Mouse (Mus musculus) myocyte (in vitro differentiated cells): Measurements from ENCODE around the gene Gm9945. TPM values are rescaled to one million over a fixed set of nuclear protein-coding genes. Genes with fewer than 3 reads are reported as not detected.
A peak's percentile ranks its signal among the peaks of the same experiment; 100 is the strongest.

Source experiments
- H3K27me3 ChIP-seq: one replicate; pipeline ENCODE4 v1.6.1; 2011; ENCODE audit not compliant: control insufficient read depth, insufficient read depth, insufficient read length
- H3K36me3 ChIP-seq: one replicate; pipeline ENCODE4 v1.6.1; 2011; ENCODE audit not compliant: control insufficient read depth, insufficient read depth
- H3K4me2 ChIP-seq: one replicate; pipeline ENCODE4 v1.6.1; 2011; ENCODE audit warnings: low read depth, control low read depth
- H3K4me3 ChIP-seq: one replicate; pipeline ENCODE4 v1.5.1; 2011; ENCODE audit warnings: mild to moderate bottlenecking, control low read depth, moderate library complexity
- H3K79me2 ChIP-seq: one replicate; pipeline ENCODE4 v1.6.1; 2011; ENCODE audit not compliant: control insufficient read depth, insufficient read depth
- H3ac ChIP-seq: one replicate; pipeline ENCODE4 v1.6.1; 2011; ENCODE audit not compliant: control insufficient read depth, insufficient read length
- CEBPB ChIP-seq: IDR thresholded peaks from 2 replicates; pipeline ENCODE4 v1.6.1; 2011; ENCODE audit warnings: mild to moderate bottlenecking, moderate library complexity; ENCODE audit not compliant: poor library complexity, insufficient read depth, severe bottlenecking
- E2F4 ChIP-seq: IDR thresholded peaks from one replicate; pipeline ENCODE4 v1.6.1; 2011; ENCODE audit warnings: mild to moderate bottlenecking, control low read depth, moderate library complexity; ENCODE audit not compliant: insufficient read depth
- MAX ChIP-seq: IDR thresholded peaks from one replicate; pipeline ENCODE4 v1.6.1; 2011; ENCODE audit warnings: low read depth, mild to moderate bottlenecking, control low read depth
- MYOD1 ChIP-seq, 3 experiments: IDR thresholded peaks; one replicate each; pipeline ENCODE4 v1.6.1; 2011; ENCODE audit warnings: control low read depth in 2 of 3, low read depth in 2 of 3, mild to moderate bottlenecking in 2 of 3, moderate library complexity in 1 of 3; ENCODE audit not compliant: insufficient read length in 2 of 3, control insufficient read depth in 1 of 3
- MYOG ChIP-seq, 3 experiments: IDR thresholded peaks; one replicate each; pipeline ENCODE4 v1.6.1; 2011; ENCODE audit warnings: control low read depth in 2 of 3, low read depth in 2 of 3, mild to moderate bottlenecking in 2 of 3; ENCODE audit not compliant: insufficient read length in 2 of 3, control insufficient read depth in 1 of 3, insufficient read depth in 1 of 3
- POLR2A ChIP-seq: IDR thresholded peaks from one replicate; pipeline ENCODE4 v1.6.1; 2011; ENCODE audit warnings: low read depth, mild to moderate bottlenecking, control low read depth, moderate library complexity; ENCODE audit not compliant: insufficient read length
- POLR2AphosphoS2 ChIP-seq: IDR thresholded peaks from one replicate; pipeline ENCODE4 v1.6.1; 2011; ENCODE audit warnings: low read depth, control low read depth; ENCODE audit not compliant: insufficient read length
- REST ChIP-seq: IDR thresholded peaks from one replicate; pipeline ENCODE4 v1.6.1; 2011; ENCODE audit warnings: mild to moderate bottlenecking, control low read depth, moderate library complexity; ENCODE audit not compliant: insufficient read depth, insufficient read length
- SRF ChIP-seq: IDR thresholded peaks from one replicate; pipeline ENCODE4 v1.6.1; 2011; ENCODE audit warnings: low read depth; ENCODE audit not compliant: control insufficient read depth, insufficient read length
- TCF12 ChIP-seq: IDR thresholded peaks from one replicate; pipeline ENCODE4 v1.6.1; 2011; ENCODE audit warnings: mild to moderate bottlenecking, control low read depth; ENCODE audit not compliant: poor library complexity, insufficient read depth, severe bottlenecking
- TCF3 ChIP-seq: IDR thresholded peaks from one replicate; pipeline ENCODE4 v1.6.1; 2011; ENCODE audit warnings: low read depth, control low read depth; ENCODE audit not compliant: insufficient read length
- USF1 ChIP-seq: IDR thresholded peaks from one replicate; pipeline ENCODE4 v1.6.1; 2011; ENCODE audit warnings: low read depth, mild to moderate bottlenecking, control low read depth, moderate library complexity
- polyA plus RNA-seq: library from polyadenylated mRNA; unstranded; fragments of >200 nt; fragmentation: generic; extraction: Trizol; gene quantifications from one replicate; pipeline ENCODE4 v1.2.1, GENCODE M21; 2012; ENCODE audit warnings: missing spikeins

The Gm9945 gene
- not detected for polyA plus RNA-seq

DNA sequence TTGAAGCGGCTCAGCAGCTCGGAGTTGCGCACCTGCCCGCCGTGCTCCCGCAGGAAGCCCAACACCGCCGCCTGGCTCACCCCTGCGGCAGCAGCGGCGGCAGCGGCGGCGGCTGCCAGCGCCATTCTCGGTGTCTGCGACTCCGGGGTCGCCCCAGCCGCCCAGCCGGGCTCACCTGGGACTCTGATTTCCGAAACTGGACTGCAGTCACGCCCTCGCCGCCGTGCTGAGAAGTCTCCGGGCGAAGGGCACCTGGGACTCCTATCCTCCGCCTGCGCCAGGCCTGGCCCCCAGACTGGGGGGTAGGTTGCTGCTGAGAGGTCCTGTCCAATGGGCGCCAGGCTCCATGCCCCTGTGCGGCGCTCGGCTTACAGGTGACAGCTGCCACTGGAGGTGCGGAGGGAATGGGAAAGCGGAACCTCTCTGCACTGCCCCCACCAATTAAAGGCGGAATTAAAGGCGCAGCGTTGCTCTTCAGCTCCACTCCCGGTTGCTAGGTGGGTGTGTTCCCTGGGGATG lies at the start of gene Gm9945, which contains the start of gene Sowaha:
Gene Gm9945, plus strand, starts transcription at position 384 of the 519 bp plus-strand sequence.
Gene Sowaha, minus strand, starts transcription at position 492 of the 519 bp plus-strand sequence.
- H3K27me3 ChIP-seq: peaks cover under 1% of the 10 kb centered on the region
- H3K79me2 ChIP-seq: no peaks in the 10 kb centered on the region
- no peak within 1 kb of the TSS for H3K4me2 ChIP-seq
- TF ChIP-seq MAX (no peak), REST (no peak)
- no peak within 1 kb of the TSS for H3K4me3 ChIP-seq
- no peak within 1 kb of the TSS for H3ac ChIP-seq
- H3K36me3 ChIP-seq: no peaks in the 10 kb centered on the region

DNA sequence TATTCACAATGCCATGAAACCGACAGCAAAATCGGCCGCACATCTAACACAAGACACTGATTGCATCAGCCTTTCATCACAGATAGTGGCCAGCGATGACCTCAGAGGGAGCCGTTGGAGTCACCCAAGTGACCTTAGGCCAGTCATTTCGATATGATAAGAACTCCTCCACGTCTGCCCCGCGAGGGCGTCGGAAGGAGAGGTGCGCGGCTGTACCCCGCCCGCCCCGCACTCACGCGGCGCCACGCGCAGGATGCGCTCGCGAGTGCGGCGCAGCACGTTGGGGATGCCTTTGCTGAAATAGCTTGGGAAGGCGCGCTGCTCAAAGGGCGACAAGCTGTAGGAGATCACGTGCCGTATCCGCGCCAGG lies 49.7 kb upstream of the Gm9945 start:
- no peak for TF ChIP-seq TCF12
- peak; percentile 88 for TF ChIP-seq CEBPB
- peak overlapping the region; percentile 97 for H3ac ChIP-seq
- peaks cover 14% of the 10 kb centered on the region for H3K36me3 ChIP-seq
- H3K79me2 ChIP-seq: peaks cover 19% of the 10 kb centered on the region
- H3K4me2 ChIP-seq: peak overlapping the region; percentile 99
- no peaks in the 10 kb centered on the region for H3K27me3 ChIP-seq
- peak overlapping the region; percentile 86 for H3K4me3 ChIP-seq

DNA sequence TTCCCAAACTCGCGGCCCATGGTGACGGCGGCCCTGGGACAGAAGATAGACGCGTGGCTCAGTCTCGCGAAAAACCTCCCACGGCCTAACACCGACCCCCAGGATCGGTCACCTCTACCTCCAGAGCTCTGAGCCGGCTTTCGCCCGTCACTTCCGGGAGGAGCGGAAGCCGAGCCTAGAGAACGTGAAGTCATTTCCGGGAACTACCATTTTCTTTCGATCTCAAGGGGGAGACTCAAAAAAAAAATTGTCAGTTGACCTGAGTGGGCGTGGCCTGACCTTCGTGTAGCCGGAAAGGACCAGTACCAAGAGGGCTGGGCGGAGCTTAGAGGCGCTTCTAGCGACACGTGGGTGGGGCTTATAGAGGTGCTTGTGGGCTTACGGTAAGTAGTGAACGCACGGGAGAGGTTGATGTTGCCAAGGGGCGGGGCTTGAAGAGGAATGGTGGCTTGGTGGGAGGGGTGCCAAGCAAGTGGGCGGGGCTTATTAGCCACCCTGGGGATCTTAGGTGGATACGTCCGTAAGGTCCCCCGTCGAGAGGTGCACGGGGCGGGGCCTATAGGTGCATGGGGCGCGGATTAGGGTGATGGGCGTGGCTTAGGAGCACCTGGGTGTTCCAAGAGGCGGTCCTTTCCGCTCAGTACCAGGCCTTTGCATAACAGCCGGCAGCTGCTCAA lies 49.2 kb upstream of the Gm9945 start, which contains the start of the genes Uqcrq and Gdf9:
Gene Uqcrq, minus strand, starts transcription at position 162 of the 677 bp plus-strand sequence.
Gene Gdf9, plus strand, starts transcription at position 354 of the 677 bp plus-strand sequence.
- no peak for TF ChIP-seq E2F4
- no peak for TF ChIP-seq CEBPB
- TF ChIP-seq POLR2A: peak; percentile 60
- TF ChIP-seq MYOG (IDR thresholded peaks at IDR 0.05; ENCODE audit: control insufficient read depth in 1 of 3, insufficient read depth in 1 of 3, insufficient read length in 2 of 3, low read depth in 2 of 3): no peak
- TF ChIP-seq MAX: no peak
- TF ChIP-seq TCF12: no peak
- TF ChIP-seq USF1: peak; percentile 70
- peak; percentile 12 for TF ChIP-seq SRF
- TF ChIP-seq REST: no peak
- TF ChIP-seq POLR2AphosphoS2: peak; percentile 82
- no peak for TF ChIP-seq MYOD1 (IDR thresholded peaks at IDR 0.05; ENCODE audit: control insufficient read depth in 1 of 3, insufficient read length in 2 of 3, low read depth in 2 of 3)
- H3K27me3 ChIP-seq: no peaks in the 10 kb centered on the region
- H3K36me3 ChIP-seq: peaks cover 14% of the 10 kb centered on the region
- peak within 1 kb of the TSS; percentile 99 for H3K4me2 ChIP-seq
- H3ac ChIP-seq: peak within 1 kb of the TSS; percentile 97
- peak within 1 kb of the TSS; percentile 86 for H3K4me3 ChIP-seq
- H3K79me2 ChIP-seq: peaks cover 19% of the 10 kb centered on the region

DNA sequence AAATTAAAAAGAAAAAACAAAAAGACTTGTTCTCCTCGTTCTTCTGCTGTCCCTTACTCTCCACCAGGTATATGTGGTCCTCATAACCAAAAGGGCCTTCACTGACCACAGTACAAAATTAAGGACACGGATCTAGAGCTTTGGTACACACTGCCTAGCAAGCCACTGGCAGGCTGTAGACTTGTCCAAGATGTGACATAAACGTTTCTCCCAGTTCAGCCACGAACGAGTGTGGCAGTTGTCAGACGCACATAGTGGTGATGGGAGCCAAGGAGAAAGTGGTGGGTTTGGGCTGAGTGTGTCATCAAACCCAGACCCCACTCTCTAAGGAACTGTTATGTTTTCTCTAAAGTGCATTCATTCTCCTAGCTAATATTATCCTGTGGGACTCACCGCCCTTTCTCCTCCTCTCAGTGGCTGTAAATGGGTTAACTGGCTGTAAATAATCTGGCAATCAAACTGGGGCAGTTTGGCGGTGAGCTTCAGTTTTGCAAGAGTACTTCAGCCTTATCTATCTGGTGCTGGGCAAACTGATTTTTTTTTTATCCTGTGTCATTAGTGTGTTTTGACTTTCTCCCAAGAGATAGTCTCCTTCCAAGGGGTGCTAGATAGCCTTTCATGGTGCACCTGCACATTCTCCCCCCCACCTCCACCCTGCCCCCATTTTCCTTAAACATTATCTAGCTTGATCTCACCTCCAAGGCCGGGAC lies 48.5 kb upstream of the Gm9945 start:
- peaks cover 14% of the 10 kb centered on the region for H3K36me3 ChIP-seq
- H3K4me3 ChIP-seq: peak overlapping the region; percentile 86
- H3ac ChIP-seq: peak overlapping the region; percentile 97
- H3K4me2 ChIP-seq: peak overlapping the region; percentile 94
- peaks cover 3% of the 10 kb centered on the region for H3K27me3 ChIP-seq
- no peak for TF ChIP-seq TCF12
- TF ChIP-seq E2F4: no peak
- no peak for TF ChIP-seq CEBPB
- no peak for TF ChIP-seq POLR2A
- no peak for TF ChIP-seq TCF3
- no peak for TF ChIP-seq POLR2AphosphoS2
- no peak for TF ChIP-seq USF1
- TF ChIP-seq MYOD1 (IDR thresholded peaks at IDR 0.05; ENCODE audit: control insufficient read depth in 1 of 3, insufficient read length in 2 of 3, low read depth in 2 of 3): no peak
- TF ChIP-seq MAX: no peak
- TF ChIP-seq SRF: no peak
- no peak for TF ChIP-seq REST
- TF ChIP-seq MYOG (IDR thresholded peaks at IDR 0.05; ENCODE audit: control insufficient read depth in 1 of 3, insufficient read depth in 1 of 3, insufficient read length in 2 of 3, low read depth in 2 of 3): no peak
- H3K79me2 ChIP-seq: peaks cover 19% of the 10 kb centered on the region

DNA sequence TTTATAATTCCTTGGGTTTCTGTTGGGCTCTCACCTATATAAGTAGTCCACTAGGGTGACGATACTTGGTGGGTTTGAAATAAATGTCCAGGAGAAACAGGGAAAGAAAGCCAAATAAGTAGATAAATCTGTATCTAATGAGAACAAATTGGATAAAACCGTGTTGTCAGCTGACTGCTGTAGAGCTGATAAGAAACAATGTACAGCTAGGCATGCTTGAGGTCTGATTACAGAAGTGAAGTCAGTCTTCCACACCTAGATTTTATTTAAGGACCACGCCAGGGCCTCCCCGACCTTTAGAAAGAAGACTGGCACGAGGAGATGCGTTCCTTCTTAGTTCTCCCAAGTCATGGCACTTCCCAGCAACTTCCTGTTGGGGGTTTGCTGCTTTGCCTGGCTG lies 46.9 kb upstream of the Gm9945 start:
- H3ac ChIP-seq: no peak overlapping the region
- H3K4me3 ChIP-seq: no peak overlapping the region
- peaks cover 13% of the 10 kb centered on the region for H3K27me3 ChIP-seq
- peaks cover 9% of the 10 kb centered on the region for H3K36me3 ChIP-seq
- no peak overlapping the region for H3K4me2 ChIP-seq
- TF ChIP-seq REST: no peak
- no peak for TF ChIP-seq USF1
- TF ChIP-seq SRF: no peak
- TF ChIP-seq POLR2AphosphoS2: no peak
- H3K79me2 ChIP-seq: peaks cover 19% of the 10 kb centered on the region
